Mouse (Mus musculus) embryonic facial prominence, embryonic 13.5 days (tissue): ENCODE results near the gene H2-M9. TPM values are rescaled to one million over a fixed set of nuclear protein-coding genes. Genes with fewer than 3 reads are reported as not detected.

ENCODE experiments used
- ATAC-seq: fragments of 200-750 bp; cut with Nextera tagmentation; 2 replicates; pipeline ENCODE4 v1.8.0; 2017; ENCODE audit warnings: low read depth; ENCODE audit not compliant: insufficient number of reproducible peaks, insufficient read depth, low FRiP score, low TSS enrichment
- H3K27ac ChIP-seq: fragments of 300-500 bp; sonication (generic); 2 replicates; pipeline ENCODE4 v1.5.1; 2015; ENCODE audit warnings: moderate library complexity, mild to moderate bottlenecking, inconsistent platforms
- H3K27me3 ChIP-seq: fragments of 300-500 bp; sonication (generic); 2 replicates; pipeline ENCODE4 v1.6.1; 2015; ENCODE audit warnings: mild to moderate bottlenecking, inconsistent platforms
- H3K36me3 ChIP-seq: fragments of 300-500 bp; sonication (generic); 2 replicates; pipeline ENCODE4 v1.6.1; 2015; ENCODE audit warnings: mild to moderate bottlenecking, inconsistent platforms
- H3K4me1 ChIP-seq: fragments of 300-500 bp; sonication (generic); 2 replicates; pipeline ENCODE4 v1.6.1; 2015; ENCODE audit warnings: inconsistent platforms
- H3K4me2 ChIP-seq: fragments of 300-500 bp; sonication (generic); 2 replicates; pipeline ENCODE4 v1.6.1; 2015; ENCODE audit warnings: moderate library complexity, mild to moderate bottlenecking, inconsistent platforms
- H3K4me3 ChIP-seq: fragments of 300-500 bp; sonication (generic); 2 replicates; pipeline ENCODE4 v1.5.1; 2015; ENCODE audit warnings: mild to moderate bottlenecking, inconsistent platforms
- H3K9ac ChIP-seq: fragments of 300-500 bp; sonication (generic); 2 replicates; pipeline ENCODE4 v1.6.1; 2015; ENCODE audit warnings: mild to moderate bottlenecking, inconsistent platforms
- H3K9me3 ChIP-seq: fragments of 300-500 bp; sonication (generic); 2 replicates; pipeline ENCODE4 v1.6.1; 2016; ENCODE audit warnings: inconsistent platforms
- WGBS: fragments of 180-500 bp; shearing (Covaris S2); methylation state at CpG from one replicate; pipeline ENCODE4 v1.1.7; 2015; ENCODE audit warnings: mixed read lengths; 5-methylcytosine and 5-hydroxymethylcytosine counted together
- polyA plus RNA-seq: library from polyadenylated mRNA; unstranded; fragments of >200 nt; fragmentation: Nextera tagmentation; extraction: Ambion mirVana; gene quantifications from 2 replicates; pipeline ENCODE4 v1.2.1, GENCODE M21; 2015

Gene H2-M9
- not detected in 2 replicates for polyA plus RNA-seq

- ATAC-seq, result no peak
- Histone ChIP-seq H3K4me3 (no peak within 1 kb of the TSS), H3K9me3 (no peaks in the 10 kb centered on the region), H3K4me1 (no peaks in the 10 kb centered on the region), H3K4me2 (no peak within 1 kb of the TSS), H3K36me3 (no peaks in the 10 kb centered on the region), H3K27me3 (no peaks in the 10 kb centered on the region), H3K27ac (no peak within 1 kb of the TSS), H3K9ac (no peak within 1 kb of the TSS)
- WGBS, result 82% methylated on average over 3 of the region's 3 CpGs
These were observed at the start of gene H2-M9 for GRCm38 (mm10) chr17:36642566-36642965. Gene H2-M9 (minus strand): TSS chr17:36642666.

GRCm38 (mm10) chr17:36672119-36672518 lies 29.7 kb upstream of the H2-M9 start, which contains the start of gene H2-M1:
Gene H2-M1 (minus strand): TSS chr17:36672219.
- no peak within 1 kb of the TSS for H3K27ac ChIP-seq
- H3K36me3 ChIP-seq, result no peaks in the 10 kb centered on the region
- no peak within 1 kb of the TSS for H3K4me3 ChIP-seq
- no peaks in the 10 kb centered on the region for H3K4me1 ChIP-seq
- no peak within 1 kb of the TSS for H3K9ac ChIP-seq
- WGBS, result 71% methylated on average over 3 of the region's 3 CpGs
- ATAC-seq, result no peak
- H3K9me3 ChIP-seq, result no peaks in the 10 kb centered on the region
- no peaks in the 10 kb centered on the region for H3K27me3 ChIP-seq
- H3K4me2 ChIP-seq, result no peak within 1 kb of the TSS

Other genes starting within 250 kb of the H2-M9 start
- not detected in 2 replicates for gene H2-M10.4, start 180.3 kb downstream of the H2-M9 start, polyA plus RNA-seq
- not detected in 2 replicates for gene H2-M11, start 95.6 kb downstream of the H2-M9 start, polyA plus RNA-seq
- not detected in 2 replicates for gene H2-M1, start 29.6 kb upstream of the H2-M9 start, polyA plus RNA-seq
- not detected in 2 replicates for gene H2-M10.5, start 130.2 kb upstream of the H2-M9 start, polyA plus RNA-seq
- gene H2-M10.6, start 169.5 kb upstream of the H2-M9 start, polyA plus RNA-seq, result not detected in 2 replicates
- 55.7 and 60.3 TPM in 2 replicates for gene Trim26, start 194.5 kb upstream of the H2-M9 start, polyA plus RNA-seq
- 0.24 and 0.48 TPM in 2 replicates for gene Trim15, start 224.5 kb upstream of the H2-M9 start, polyA plus RNA-seq
- gene Trim10, start 226.9 kb upstream of the H2-M9 start, polyA plus RNA-seq, result 1.8 and 4.7 TPM in 2 replicates
- gene Trim40, start 247.5 kb upstream of the H2-M9 start, polyA plus RNA-seq, result not detected in 2 replicates